ENCODE assay signal across 10 mouse cellular contexts in genomic region chr13:97928135-97928497, GRCm38 (mm10).
A peak's percentile ranks its signal among the peaks of the same experiment; 100 is the strongest.
DNase-seq lines count a peak whose midpoint lies in the region; ATAC-seq and TF ChIP-seq lines count a peak whose summit lies in the region.
"Had no signal": no experiment of that assay in that cellular context is flagged by ENCODE, and none has a peak within 500 bp of the region (broad histone marks: within the 10 kb centered on the region; RNA-seq: fewer than 3 reads in every experiment).

No protein-coding gene starts in this region.

- no peaks in the 10 kb centered on the region for H3K27me3 ChIP-seq in heart, postnatal 0 days (ENCODE audit: control insufficient read depth, insufficient read depth, low read length)
- no peaks in the 10 kb centered on the region for H3K27me3 ChIP-seq in kidney, embryonic 14.5 days (ENCODE audit: control insufficient read depth, insufficient read depth, low read length)
- no peaks in the 10 kb centered on the region for H3K27me3 ChIP-seq in neural tube, embryonic 13.5 days
- H3K27me3 ChIP-seq in hindbrain, embryonic 10.5 days (ENCODE audit: insufficient read depth, poor library complexity, severe bottlenecking) = no peaks in the 10 kb centered on the region

- H3K9ac ChIP-seq in heart, postnatal 0 days (replicated peaks; ENCODE audit: low read depth, low read length) = no peak overlapping the region
- no peak overlapping the region for H3K9ac ChIP-seq in kidney, embryonic 14.5 days (ENCODE audit: low read depth, low read length)
- no peak overlapping the region for H3K9ac ChIP-seq in neural tube, embryonic 13.5 days

- intact Hi-C loops in left cerebral cortex, postnatal 10 days (cut with DNase I) = no loop called here

- H3K4me1 ChIP-seq in heart, postnatal 0 days (ENCODE audit: control insufficient read depth, insufficient read depth) = no peaks in the 10 kb centered on the region
- H3K4me1 ChIP-seq in kidney, embryonic 14.5 days (ENCODE audit: control insufficient read depth, insufficient read depth, low read length) = peaks cover 19% of the 10 kb centered on the region
- peaks cover 41% of the 10 kb centered on the region for H3K4me1 ChIP-seq in neural tube, embryonic 13.5 days (replicated peaks)
- H3K4me1 ChIP-seq in hindbrain, embryonic 10.5 days (replicated peaks) = peaks cover 31% of the 10 kb centered on the region

- H3K4me3 ChIP-seq in heart, postnatal 0 days (ENCODE audit: low read depth, low read length) = no peak overlapping the region
- H3K4me3 ChIP-seq in kidney, embryonic 14.5 days (ENCODE audit: low read length) = no peak overlapping the region
- no peak overlapping the region for H3K4me3 ChIP-seq in neural tube, embryonic 13.5 days
- H3K4me3 ChIP-seq in hindbrain, embryonic 10.5 days = no peak overlapping the region

- TF ChIP-seq EP300 in heart, postnatal 0 days (IDR thresholded peaks at IDR 0.05; ENCODE audit: low read depth) = no peak

- H3K27ac ChIP-seq in heart, postnatal 0 days (ENCODE audit: low read depth) = peak overlapping the region; percentile 28; the same call in 1 of the 2 replicates
- peak overlapping the region; percentile 80; the same call in 1 of the 2 replicates for H3K27ac ChIP-seq in kidney, embryonic 14.5 days (ENCODE audit: low read depth, low read length)
- no peak overlapping the region for H3K27ac ChIP-seq in neural tube, embryonic 13.5 days (replicated peaks)
- no peak overlapping the region for H3K27ac ChIP-seq in hindbrain, embryonic 10.5 days

- no peaks in the 10 kb centered on the region for H3K9me3 ChIP-seq in heart, postnatal 0 days (replicated peaks; ENCODE audit: control insufficient read depth, low read length)
- no peaks in the 10 kb centered on the region for H3K9me3 ChIP-seq in kidney, embryonic 14.5 days (ENCODE audit: control insufficient read depth, low read length)
- no peaks in the 10 kb centered on the region for H3K9me3 ChIP-seq in neural tube, embryonic 13.5 days
- H3K9me3 ChIP-seq in hindbrain, embryonic 10.5 days = 0 out of 2 replicates have a peak, but pooled peaks cover 3% of the 10 kb centered on the region

- 0 out of 2 replicates have a peak, but pooled peaks cover 7% of the 10 kb centered on the region for H3K36me3 ChIP-seq in heart, postnatal 0 days (replicated peaks; ENCODE audit: control insufficient read depth, insufficient read depth, low read length)
- H3K36me3 ChIP-seq in kidney, embryonic 14.5 days (ENCODE audit: control insufficient read depth, insufficient read depth, low read length) = peaks cover 8% of the 10 kb centered on the region; the same call in 1 of the 2 replicates
- 0 out of 2 replicates have a peak, but pooled peaks cover 4% of the 10 kb centered on the region for H3K36me3 ChIP-seq in neural tube, embryonic 13.5 days
- H3K36me3 ChIP-seq in hindbrain, embryonic 10.5 days = peaks cover 6% of the 10 kb centered on the region; the same call in 1 of the 2 replicates

- 57% methylated on average over 8 of the region's 8 CpGs for WGBS in heart, postnatal 0 days
- 2% methylated on average over 8 of the region's 8 CpGs for WGBS in kidney, embryonic 14.5 days
- 4% methylated on average over 8 of the region's 8 CpGs for WGBS in neural tube, embryonic 13.5 days
- 41% methylated on average over 8 of the region's 8 CpGs for WGBS in hindbrain, embryonic 10.5 days

- no peak overlapping the region for H3K4me2 ChIP-seq in heart, postnatal 0 days (ENCODE audit: low read depth, low read length)
- H3K4me2 ChIP-seq in kidney, embryonic 14.5 days (replicated peaks; ENCODE audit: low read depth, low read length) = peak overlapping the region; percentile 31
- peak overlapping the region; percentile 36 for H3K4me2 ChIP-seq in neural tube, embryonic 13.5 days

- no peak for ATAC-seq in heart, postnatal 0 days (ENCODE audit: insufficient read depth, low read depth)
- peak; percentile 89 for ATAC-seq in kidney, embryonic 14.5 days (ENCODE audit: low FRiP score, low TSS enrichment)
- ATAC-seq in neural tube, embryonic 13.5 days (ENCODE audit: low read depth) = no peak
- ATAC-seq: CD4-positive, CD25-positive, alpha-beta regulatory T cell, adult 4 months had no signal

- no peak for TF ChIP-seq CTCF in heart, postnatal 0 days (IDR thresholded peaks at IDR 0.05; ENCODE audit: low read depth)

- no peak for DNase-seq in heart, postnatal 0 days (ENCODE audit: low spot score)
- no peak for DNase-seq in heart, adult 9 months (ENCODE audit: low spot score in 2 of 2)
- peak; percentile 66 for DNase-seq in adrenal gland, postnatal 14 days
- no peak for DNase-seq in left cerebral cortex, postnatal 10 days (ENCODE audit: extremely low spot score in 1 of 2, low spot score in 2 of 2)
- no peak for DNase-seq in gastrocnemius, postnatal 4 days (ENCODE audit: low spot score in 2 of 2)
- no peak for DNase-seq in hindbrain, embryonic 10.5 days (ENCODE audit: low spot score)
- DNase-seq: thymus, postnatal 36 days had no signal

Comparison
In these comparisons a context has a peak if more than half of its experiments do, and no peak if none do; other contexts are left out.
1. H3K27ac ChIP-seq: peak in heart, postnatal 0 days (single experiment) and kidney, embryonic 14.5 days (single experiment); none in neural tube, embryonic 13.5 days (single experiment) and hindbrain, embryonic 10.5 days (single experiment).